Mouse (Mus musculus): Measurements from ENCODE around the gene Celsr1. TPM values are rescaled to one million over a fixed set of nuclear protein-coding genes. Genes with fewer than 3 reads are reported as not detected.

Gene Celsr1
- 18.6 and 51.8 TPM in 2 replicates for polyA plus RNA-seq (2012; ENCODE audit: low replicate concordance)

DNA sequence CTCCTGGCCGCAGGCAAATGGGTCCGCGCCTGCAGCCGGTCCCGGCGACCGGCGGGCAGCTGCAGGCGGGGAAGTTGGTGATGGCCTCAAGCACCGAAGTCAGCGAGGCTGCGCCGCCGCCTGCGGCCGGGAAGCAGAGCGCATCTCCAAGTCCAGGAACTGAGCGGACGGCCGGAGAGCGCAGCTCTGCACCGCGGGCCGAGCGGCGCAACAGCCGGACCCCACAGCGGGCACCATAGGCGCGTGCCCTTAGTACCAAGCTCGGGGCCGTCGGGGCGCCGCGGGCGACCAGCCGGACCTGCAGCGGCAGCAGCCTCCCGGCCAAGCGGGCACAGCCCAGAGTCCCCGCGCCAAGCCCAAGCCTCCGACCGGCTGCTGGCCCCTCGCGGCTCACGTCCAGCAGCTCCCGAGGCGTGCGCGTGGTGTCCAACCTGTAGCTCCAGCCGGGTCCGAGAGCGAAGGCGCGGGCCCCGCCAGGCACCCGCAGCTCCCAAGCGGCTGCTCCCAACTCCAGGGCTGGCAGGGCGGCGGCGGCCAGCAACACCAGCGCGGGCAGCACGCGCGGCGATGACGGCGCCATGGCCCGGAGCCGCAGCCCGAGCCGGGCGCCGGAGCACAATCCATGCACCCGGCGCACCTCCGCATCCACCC, at the start of gene Celsr1:
TSS of gene Celsr1 (minus strand) at position 587 of the 651 bp plus-strand sequence.

DNA sequence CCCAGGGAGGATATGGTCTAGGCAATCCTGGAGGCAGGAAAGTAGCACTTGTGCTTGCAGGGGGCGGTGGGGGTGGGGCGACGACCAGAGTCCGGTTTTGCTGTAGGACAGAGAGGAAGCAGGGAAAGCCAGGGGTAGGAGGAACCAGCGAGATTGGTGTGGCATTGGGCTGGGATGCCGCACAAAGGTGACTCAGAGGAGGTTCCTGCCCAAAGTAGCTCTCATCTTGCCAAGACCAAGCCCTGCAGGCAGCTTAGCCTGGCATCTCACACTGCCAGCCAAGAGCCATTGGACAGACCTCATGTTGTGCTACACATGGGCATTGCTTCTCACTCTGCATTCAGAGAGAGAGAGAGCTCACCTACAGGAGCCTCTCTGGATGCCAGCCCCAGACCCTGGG, 23.8 kb upstream of the Celsr1 start, which contains the start of gene Gramd4:
TSS of gene Gramd4 (plus strand) at position 283 of the 400 bp plus-strand sequence.

DNA sequence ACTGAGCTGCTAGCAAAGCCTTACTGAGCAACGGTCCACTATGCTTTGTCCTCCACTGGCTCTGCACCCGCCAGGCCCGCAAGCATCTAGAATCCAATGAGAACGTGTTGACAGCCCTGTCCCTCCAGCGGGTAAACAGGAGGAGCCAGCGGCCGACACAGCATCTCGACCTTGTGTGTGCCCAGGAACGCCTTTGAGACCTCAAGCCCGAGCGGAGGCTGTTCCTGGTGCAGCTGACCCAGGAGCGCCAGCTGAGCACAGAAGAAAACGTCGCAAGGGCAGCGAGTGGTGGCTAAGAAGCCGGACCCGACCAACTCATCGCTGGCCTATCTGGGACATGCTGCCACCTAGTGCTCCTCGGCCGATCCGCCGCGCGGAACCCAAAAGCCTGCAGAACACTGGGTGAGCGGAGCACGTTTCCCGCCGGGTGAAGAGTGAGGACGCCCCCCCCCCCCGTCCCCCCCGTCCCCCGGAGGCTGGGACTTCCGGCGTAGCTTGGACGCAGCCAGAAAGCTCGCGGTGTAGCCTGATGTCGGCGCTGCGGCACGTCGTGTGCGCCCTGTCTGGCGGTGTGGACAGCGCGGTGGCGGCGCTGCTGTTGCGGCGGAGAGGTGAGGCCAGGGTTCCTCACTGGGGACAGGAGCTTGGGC, 154.6 kb downstream of the Celsr1 start, which contains the start of gene Trmu:
TSS of gene Trmu (plus strand) at position 465 of the 650 bp plus-strand sequence.

DNA sequence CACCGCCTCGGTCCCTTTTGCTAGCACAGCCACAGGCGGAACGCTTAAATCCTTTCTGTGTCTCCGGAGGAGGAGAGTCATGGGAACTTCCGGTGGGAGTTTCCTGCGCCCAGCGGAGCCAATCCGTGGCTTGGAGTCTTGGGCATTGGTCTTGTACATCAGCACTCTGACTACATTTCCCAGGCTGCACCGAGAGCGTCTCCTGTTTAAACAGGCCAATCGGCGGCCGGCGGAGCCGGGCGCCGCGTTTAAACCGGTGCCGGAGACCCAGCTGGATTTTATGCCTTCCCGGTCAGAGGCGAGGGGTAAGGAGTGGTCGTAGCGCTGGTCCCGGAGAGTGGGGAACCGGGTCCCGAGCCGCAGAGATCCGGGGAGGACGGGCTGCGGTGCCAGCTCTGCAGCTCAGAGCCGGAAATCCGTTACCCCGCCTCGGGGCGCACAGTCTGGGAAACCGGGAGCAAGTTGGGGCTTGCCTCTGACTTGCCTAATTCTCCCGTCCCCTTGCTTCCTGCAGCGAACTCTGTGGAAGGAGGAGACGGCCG, 174.0 kb downstream of the Celsr1 start, which contains the start of gene Gtse1:
TSS of gene Gtse1 (plus strand) at position 256 of the 542 bp plus-strand sequence.

Other genes starting within 250 kb of the Celsr1 start
- gene Cdpf1, start 222.1 kb downstream of the Celsr1 start, polyA plus RNA-seq (2012; ENCODE audit: low replicate concordance): 8.6 and 26.2 TPM in 2 replicates
- gene Pkdrej, start 212.0 kb downstream of the Celsr1 start, polyA plus RNA-seq (2012; ENCODE audit: low replicate concordance): 0.01 TPM in 1 of 2 replicates, not detected in the other
- gene Ttc38, start 201.5 kb downstream of the Celsr1 start, polyA plus RNA-seq (2012; ENCODE audit: low replicate concordance): 6.2 and 6.3 TPM in 2 replicates
- 7.8 and 13.4 TPM in 2 replicates for gene Gtse1, start 174.0 kb downstream of the Celsr1 start, polyA plus RNA-seq (2012; ENCODE audit: low replicate concordance)
- gene Trmu, start 154.5 kb downstream of the Celsr1 start, polyA plus RNA-seq (2012; ENCODE audit: low replicate concordance): 18.4 and 47.2 TPM in 2 replicates
- 35.3 and 45.5 TPM in 2 replicates for gene Gramd4, start 23.9 kb upstream of the Celsr1 start, polyA plus RNA-seq (2012; ENCODE audit: low replicate concordance)
- gene Cerk, start 152.4 kb upstream of the Celsr1 start, polyA plus RNA-seq (2012; ENCODE audit: low replicate concordance): 41.1 and 61.6 TPM in 2 replicates
- 9.4 and 19.0 TPM in 2 replicates for gene Tbc1d22a, start 180.7 kb upstream of the Celsr1 start, polyA plus RNA-seq (2012; ENCODE audit: low replicate concordance)